Mouse (Mus musculus) erythroblast, adult 5-6 weeks (primary cell): ENCODE results near the gene Enpep. TPM values are rescaled to one million over a fixed set of nuclear protein-coding genes. Genes with fewer than 3 reads are reported as not detected.

Experiments used
- ATAC-seq: replicated peaks from 2 replicates; pipeline ENCODE4 v1.8.0; 2016; ENCODE audit warnings: moderate number of reproducible peaks, mild to moderate bottlenecking, moderate TSS enrichment, inconsistent platforms; ENCODE audit not compliant: poor library complexity, low FRiP score, severe bottlenecking
- total RNA-seq, 2 experiments: library from RNA; stranded (forward) in 1 of 2; stranded (reverse) in 1 of 2; fragments of 150-400 nt in 1 of 2; fragments of 200-764, 138-1000 nt in 1 of 2; gene quantifications; 2 replicates each; pipeline versions ENCODE4 v1.2.3 to v1.2.4; 2015 to 2017; ENCODE audit warnings: low replicate concordance in 2 of 2

Gene Enpep
- total RNA-seq (2015; ENCODE audit: low replicate concordance) (not detected in 2 replicates), total RNA-seq (2017; ENCODE audit: low replicate concordance) (not detected in 2 replicates)

- no peak for ATAC-seq
Measured at GRCm38 (mm10) chr3:129332586-129332985, at the start of gene Enpep. Gene Enpep, minus strand, starts transcription at chr3:129332720.

- no peak for ATAC-seq
Measured at GRCm38 (mm10) chr3:129379109-129379508, 46.6 kb upstream of the Enpep start.

DNA sequence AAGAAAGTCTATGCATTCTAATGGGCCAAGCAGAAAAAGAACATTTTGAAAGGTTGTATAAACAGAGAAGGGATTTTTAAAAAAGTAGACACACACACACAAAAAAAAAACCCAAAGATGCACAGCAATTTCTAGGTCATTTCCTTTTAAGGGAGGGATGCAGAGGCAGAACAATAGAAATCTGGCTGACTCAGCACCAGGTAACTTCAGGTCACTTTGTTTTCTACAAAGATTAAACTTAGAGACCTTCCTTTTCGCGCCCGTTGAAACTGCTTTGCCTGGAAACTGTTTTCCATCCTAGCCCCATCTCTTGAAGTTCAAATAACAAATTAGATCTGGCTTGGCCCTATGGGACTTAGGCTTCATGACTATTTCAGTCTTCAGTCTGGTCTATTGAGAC is 42.6 kb upstream of the Enpep start:
- ATAC-seq = no peak

GRCm38 (mm10) chr3:129373108-129373507 is 40.6 kb upstream of the Enpep start:
- ATAC-seq = no peak

GRCm38 (mm10) chr3:129369491-129369890 is 37.0 kb upstream of the Enpep start:
- ATAC-seq = no peak

- ATAC-seq = no peak
Measured at GRCm38 (mm10) chr3:129365919-129366318, 33.4 kb upstream of the Enpep start.

DNA sequence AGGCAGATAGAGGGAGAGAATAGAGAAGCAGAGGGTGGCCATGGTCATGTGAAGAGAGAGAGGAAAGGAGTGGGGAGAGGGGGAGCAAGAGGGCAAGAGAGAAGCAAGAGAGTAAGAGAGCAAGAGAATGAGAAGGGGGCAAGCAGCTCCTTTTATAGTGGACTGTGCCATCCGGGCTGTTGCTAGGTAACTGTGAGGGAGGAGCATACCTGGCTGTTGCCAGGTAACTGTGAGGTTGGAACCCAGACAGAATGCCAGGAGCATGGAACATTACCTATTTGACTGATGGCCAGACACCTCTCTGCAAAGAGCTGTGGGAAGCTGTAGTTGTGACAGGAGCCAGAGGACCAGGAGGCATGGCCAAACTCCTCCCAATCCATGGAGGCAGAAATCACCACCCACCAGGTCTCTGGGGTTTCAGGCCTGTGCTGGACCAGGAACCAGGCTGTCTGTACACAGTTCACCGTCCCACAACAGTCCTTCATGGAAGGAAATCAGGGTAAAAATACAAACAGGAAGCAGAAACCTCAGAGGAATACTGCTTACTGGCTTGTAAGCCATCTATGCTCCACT is 32.4 kb upstream of the Enpep start:
- no peak for ATAC-seq

GRCm38 (mm10) chr3:129363426-129363825 is 30.9 kb upstream of the Enpep start:
- no peak for ATAC-seq

GRCm38 (mm10) chr3:129358115-129358514 is 25.6 kb upstream of the Enpep start:
- ATAC-seq = no peak

DNA sequence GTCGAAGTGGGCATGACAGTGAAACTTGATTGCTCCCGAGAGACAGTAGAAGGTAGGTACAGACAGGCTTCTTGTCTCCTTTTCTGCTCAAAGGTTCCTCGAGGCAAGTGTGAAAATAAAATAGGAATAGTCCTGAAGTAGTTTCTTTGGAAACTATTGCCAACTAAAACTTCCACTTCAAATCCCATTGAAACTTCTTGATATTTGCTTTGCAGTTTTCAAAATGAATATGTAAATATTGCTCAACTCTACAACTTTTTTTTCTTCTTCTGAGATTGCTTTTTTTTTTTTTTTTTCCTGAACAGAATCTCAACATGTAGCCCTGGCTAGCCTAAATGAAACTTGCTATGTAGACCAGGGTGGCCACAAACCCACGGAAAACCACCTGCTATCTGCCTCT is 21.4 kb upstream of the Enpep start:
- no peak for ATAC-seq

DNA sequence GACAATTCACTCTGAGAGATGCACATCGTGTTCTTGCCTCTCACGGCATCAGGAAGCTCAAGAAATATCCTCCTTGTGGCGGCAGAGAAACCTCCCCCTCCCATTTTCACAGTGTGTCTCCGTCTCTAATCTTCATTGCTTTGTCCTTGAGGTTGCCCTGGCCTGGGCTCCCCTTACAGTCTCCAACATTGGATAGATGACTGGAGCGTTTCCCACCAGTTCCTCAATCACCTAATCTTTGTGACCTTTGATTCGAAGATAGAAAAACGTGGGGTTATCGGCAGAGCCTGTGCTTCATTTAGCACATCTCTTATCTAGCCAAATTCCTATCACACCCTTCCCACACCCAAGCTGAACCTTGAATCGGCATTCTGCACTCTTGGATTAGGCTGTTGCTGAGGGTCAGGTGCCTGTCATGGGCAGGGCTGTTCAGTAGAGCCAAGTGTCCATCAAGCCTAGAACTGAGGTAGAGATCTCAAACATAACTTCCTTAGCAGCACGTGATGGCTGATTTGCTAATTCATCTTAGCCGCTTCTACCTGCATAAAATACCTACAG is 18.9 kb upstream of the Enpep start:
- no peak for ATAC-seq

- ATAC-seq = no peak
Measured at GRCm38 (mm10) chr3:129347277-129347676, 14.8 kb upstream of the Enpep start.

DNA sequence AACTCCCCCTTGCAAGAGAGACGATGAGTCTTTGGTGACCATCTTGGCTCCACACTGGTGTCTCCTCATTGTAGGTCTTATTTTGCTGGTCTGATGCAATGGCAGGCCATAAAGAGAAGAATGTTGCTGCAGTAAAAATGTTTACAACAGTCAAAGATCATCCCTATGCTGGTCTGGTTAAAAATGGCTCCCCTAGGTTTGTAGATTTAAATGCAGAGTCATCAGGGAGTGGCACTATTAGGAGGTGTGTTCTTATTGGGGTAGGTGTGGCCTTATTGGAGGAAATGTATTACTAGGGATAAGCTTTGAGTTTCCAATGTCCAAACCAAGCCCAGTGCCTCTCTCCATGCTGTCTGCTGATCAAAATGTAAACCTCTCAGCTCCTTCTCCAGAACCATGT is 10.2 kb upstream of the Enpep start:
- ATAC-seq = no peak

DNA sequence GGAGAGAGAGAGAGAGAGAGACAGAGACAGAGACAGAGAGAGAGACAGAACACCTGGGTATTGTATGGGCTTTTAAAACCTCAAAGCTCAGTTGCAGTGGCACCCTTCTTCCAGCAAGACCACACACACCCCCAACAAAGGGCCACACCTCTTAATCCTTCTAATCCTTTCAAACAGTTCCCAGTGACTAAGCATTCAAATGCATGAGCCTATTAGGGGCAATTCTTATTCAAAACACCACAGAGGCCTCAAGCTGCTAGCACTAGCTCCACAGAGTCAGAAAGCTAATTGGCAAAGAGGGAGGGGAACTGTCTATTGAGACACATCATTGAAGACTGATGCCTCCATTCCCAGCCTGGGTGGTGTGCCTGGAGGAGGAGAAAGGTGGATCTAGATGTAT is 8.5 kb upstream of the Enpep start:
- ATAC-seq = no peak

DNA sequence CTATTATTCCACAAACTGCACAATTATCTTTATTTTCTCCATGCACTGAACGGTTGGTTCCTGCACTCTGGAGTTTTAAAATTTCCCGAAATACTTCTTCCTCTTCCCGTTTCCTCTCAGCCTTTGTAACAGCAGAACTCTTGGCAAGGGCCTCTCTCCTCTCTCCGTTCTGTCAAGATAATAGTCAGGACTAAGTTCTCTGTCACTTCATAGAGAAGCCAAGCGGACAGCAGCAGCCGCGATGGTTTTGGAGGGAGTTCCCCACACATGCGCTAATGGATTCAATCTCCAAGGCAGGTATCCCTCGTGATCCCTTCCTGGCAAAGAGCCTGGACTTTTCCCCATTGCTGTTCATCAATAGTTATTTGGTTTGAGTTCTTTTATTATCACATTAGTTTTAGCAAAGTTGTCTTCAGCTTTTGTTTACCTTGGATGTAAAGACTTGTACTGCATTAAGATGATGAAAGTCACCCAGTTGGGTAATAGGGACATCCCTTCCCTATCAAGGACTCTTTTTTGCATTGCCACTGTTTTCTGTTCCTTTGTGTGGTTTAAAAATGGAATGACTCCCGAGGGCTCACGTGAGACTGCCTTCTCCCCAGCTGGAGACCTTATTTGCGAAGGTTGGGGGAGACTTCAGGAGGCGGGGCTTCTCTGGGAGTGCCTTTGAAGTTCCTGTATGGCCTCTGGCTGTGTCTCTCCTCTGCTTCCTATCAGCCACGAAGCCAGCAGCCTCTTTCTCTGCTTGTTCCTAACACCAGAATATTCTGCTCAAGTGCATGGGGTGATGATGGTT is 6.0 kb upstream of the Enpep start:
- ATAC-seq = no peak

DNA sequence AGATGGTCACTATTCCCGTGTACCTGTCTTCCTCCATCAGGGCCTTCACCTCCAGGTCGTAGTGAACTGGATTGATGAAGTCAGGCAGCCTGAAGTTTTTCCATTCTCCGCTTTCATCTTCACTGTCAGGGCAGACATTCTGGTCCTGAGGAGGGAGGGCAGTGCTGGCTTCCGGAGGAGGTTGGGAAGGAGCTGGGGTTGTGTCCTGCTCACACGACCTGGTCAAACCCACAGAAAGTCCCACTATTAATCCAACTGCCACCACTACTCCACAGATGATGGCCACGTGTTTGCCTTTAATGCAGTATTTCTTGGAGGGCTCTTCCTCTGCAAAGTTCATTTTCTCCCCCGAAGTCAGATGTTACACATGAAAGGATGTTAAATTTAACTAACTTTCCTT is 378 bp downstream of the Enpep start:
- no peak for ATAC-seq

- ATAC-seq = no peak
Measured at GRCm38 (mm10) chr3:129331427-129331826, 1.1 kb downstream of the Enpep start.

DNA sequence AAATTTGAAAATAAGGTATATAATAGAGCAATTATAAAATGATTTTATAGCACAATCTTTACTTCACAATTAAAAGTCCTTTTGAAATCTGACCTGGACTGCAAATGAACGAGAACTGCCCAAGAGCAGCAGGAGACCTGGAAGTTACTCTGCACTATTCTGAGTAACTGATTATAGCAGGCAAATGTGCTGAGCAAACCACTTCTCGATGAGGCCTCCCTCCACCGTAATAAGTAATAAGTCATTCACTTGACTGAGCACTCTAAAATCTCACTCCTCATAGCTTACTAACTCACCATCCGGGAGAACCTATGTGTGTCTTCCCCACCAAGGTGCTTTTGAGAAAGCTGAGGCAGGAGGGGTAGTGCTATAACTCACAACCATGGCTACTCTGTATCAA is 4.5 kb downstream of the Enpep start:
- ATAC-seq = no peak

- no peak for ATAC-seq
Measured at GRCm38 (mm10) chr3:129321585-129321984, 10.9 kb downstream of the Enpep start.

GRCm38 (mm10) chr3:129317032-129317729 is 15.3 kb downstream of the Enpep start:
- ATAC-seq = no peak
